Mouse (Mus musculus): ENCODE data around the gene Mcoln2. TPM values are rescaled to one million over a fixed set of nuclear protein-coding genes. Genes with fewer than 3 reads are reported as not detected.
A peak's percentile ranks its signal among the peaks of the same experiment; 100 is the strongest.

Gene Mcoln2
- 0.42 and 0.57 TPM in 2 replicates for polyA plus RNA-seq (2015; fragmentation: Nextera tagmentation; extraction: Ambion mirVana)

DNA sequence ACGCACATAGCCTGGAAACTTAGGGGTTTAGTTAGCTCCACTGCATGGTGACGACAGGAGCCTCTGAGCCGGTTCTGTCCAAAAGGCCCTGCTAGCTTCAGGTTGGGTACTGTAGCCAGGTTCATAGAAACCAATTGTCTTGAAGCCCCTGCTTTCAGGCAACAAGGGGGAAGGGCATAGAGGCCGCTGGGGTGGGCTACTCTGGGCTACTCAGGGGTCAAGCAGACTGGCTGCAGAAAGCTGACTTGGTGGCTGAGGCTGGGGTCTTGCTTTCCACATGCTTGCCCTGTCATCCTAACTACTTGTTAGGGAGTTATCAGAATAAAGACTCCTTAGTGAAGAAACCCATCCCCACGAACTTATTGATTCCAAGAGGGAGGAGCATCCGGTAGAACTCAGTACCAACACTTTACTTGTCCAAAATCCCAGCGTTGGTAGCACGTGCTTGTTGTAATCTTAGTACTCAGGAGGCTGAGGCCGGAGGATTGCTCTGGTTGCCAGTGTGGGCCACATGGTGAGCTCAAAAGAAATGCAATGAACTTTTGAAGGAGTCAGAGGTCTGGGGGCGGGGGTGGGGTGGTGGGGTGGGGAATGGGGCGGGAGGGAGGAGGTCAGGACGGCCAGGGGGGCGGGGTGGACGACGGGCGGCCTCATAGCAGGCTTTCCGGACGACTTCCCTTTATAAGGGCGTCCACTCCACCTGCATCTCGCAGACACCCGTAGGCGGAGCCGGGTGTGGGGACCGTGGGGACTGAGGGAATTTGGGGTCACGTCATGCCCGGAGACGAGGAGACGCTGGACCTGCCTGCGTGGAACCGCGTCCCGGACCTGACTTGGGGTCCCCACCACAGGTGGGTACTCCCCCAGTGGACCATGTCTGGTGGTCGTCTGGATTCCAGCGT, at the start of gene Mcoln2:
Mcoln2 (plus strand) TSS at position 678 of the 902 bp plus-strand sequence.
- peak within 1 kb of the TSS; percentile 79 for H3K9ac ChIP-seq
- 14% methylated on average over 32 of the region's 34 CpGs for WGBS
- peak within 1 kb of the TSS; percentile 98 for H3K4me2 ChIP-seq
- peaks cover 29% of the 10 kb centered on the region for H3K27me3 ChIP-seq (replicated peaks)
- ATAC-seq (ENCODE audit: extremely low read depth, insufficient number of reproducible peaks, low FRiP score, low TSS enrichment), result no peak
- H3K36me3 ChIP-seq, result no peaks in the 10 kb centered on the region
- H3K4me3 ChIP-seq, result peak within 1 kb of the TSS; percentile 59
- H3K27ac ChIP-seq (replicated peaks), result no peak within 1 kb of the TSS
- peaks cover 21% of the 10 kb centered on the region for H3K4me1 ChIP-seq
- no peaks in the 10 kb centered on the region for H3K9me3 ChIP-seq

- Histone ChIP-seq H3K4me2 (no peak overlapping the region), H3K4me1 (peaks cover 15% of the 10 kb centered on the region), H3K9ac (no peak overlapping the region), H3K27me3 (replicated peaks) (no peaks in the 10 kb centered on the region), H3K36me3 (no peaks in the 10 kb centered on the region), H3K4me3 (no peak overlapping the region), H3K9me3 (peaks cover 12% of the 10 kb centered on the region), H3K27ac (replicated peaks) (0 out of 2 replicates have a peak overlapping the region, but pooled peaks have one; percentile 3)
- ATAC-seq (ENCODE audit: extremely low read depth, insufficient number of reproducible peaks, low FRiP score, low TSS enrichment), result no peak
Observed at GRCm38 (mm10) chr3:146099925-146100324, 49.7 kb upstream of the Mcoln2 start.

DNA sequence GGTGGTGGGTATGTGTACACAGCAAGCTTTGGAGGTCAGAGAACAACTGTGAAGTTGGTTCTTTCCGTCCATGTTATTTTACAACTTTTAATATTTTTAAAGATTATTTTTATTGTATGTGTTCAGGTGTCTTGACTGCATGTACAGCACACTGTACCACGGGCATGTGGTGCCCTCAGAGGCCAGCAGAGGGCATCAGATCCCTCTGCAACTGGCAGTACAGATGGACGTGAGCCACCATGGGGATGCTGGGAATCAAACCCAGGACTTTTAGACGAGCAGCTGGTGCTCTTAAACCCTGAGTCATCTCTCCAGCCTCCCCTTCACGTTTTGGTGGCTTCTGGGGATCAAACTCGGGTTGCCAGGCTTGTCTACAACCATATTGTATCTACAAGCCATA, 47.6 kb upstream of the Mcoln2 start:
- Histone ChIP-seq H3K4me3 (no peak overlapping the region), H3K27ac (replicated peaks) (no peak overlapping the region), H3K27me3 (replicated peaks) (no peaks in the 10 kb centered on the region), H3K36me3 (no peaks in the 10 kb centered on the region), H3K9me3 (peaks cover 20% of the 10 kb centered on the region), H3K9ac (no peak overlapping the region), H3K4me1 (peaks cover 16% of the 10 kb centered on the region), H3K4me2 (no peak overlapping the region)
- 53% methylated on average over 6 of the region's 6 CpGs for WGBS
- ATAC-seq (ENCODE audit: extremely low read depth, insufficient number of reproducible peaks, low FRiP score, low TSS enrichment), result no peak

- Histone ChIP-seq H3K4me1 (peaks cover 5% of the 10 kb centered on the region; the same call in 1 of the 2 replicates), H3K4me2 (peak overlapping the region; percentile 89), H3K9me3 (peaks cover 17% of the 10 kb centered on the region), H3K27me3 (replicated peaks) (peaks cover 7% of the 10 kb centered on the region; the same call in 1 of the 2 replicates), H3K27ac (replicated peaks) (no peak overlapping the region), H3K4me3 (peak overlapping the region; percentile 57), H3K9ac (peak overlapping the region; percentile 73), H3K36me3 (no peaks in the 10 kb centered on the region)
- ATAC-seq (ENCODE audit: extremely low read depth, insufficient number of reproducible peaks, low FRiP score, low TSS enrichment), result no peak
- 4% methylated on average over 18 of the region's 18 CpGs for WGBS
Observed at GRCm38 (mm10) chr3:146107116-146107849, 42.4 kb upstream of the Mcoln2 start.

DNA sequence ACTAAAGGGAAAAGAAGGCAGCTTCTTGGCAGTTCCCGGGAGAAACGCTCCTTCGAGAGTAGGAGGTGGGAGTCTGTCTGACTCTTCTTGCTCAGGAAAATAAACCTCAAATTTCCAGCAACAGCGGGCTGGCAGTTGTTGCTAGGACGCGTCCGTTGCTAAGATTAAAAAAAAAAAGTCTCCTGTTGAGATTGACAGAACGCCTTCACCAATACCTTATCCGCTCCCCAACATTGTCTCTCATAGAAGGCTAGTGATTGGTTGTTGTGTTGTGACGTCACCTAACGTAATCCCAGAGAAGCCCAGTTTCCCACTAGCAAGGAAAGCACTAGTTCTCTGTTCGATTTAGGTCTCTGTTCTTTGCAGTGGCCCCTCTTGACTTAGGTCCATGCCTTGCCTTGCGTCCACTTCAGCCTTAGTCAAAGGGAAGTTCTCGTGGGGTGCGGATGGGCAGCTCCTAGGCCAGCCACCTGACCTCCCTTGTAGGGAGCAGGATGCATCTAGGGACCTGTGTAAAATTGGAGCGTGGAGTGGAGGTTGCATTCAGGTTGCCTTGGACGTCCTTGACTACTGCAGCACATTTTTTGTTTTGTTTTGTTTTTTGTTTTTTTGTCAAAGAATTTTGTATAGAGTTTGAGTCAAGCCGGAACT, 41.6 kb upstream of the Mcoln2 start, which contains the start of gene Wdr63:
Wdr63 (minus strand) TSS at position 210 of the 651 bp plus-strand sequence.
- 12% methylated on average over 18 of the region's 18 CpGs for WGBS
- H3K4me2 ChIP-seq, result peak within 1 kb of the TSS; percentile 89
- peaks cover 14% of the 10 kb centered on the region for H3K9me3 ChIP-seq
- peaks cover 5% of the 10 kb centered on the region; the same call in 1 of the 2 replicates for H3K4me1 ChIP-seq
- H3K9ac ChIP-seq, result peak within 1 kb of the TSS; percentile 73
- H3K36me3 ChIP-seq, result no peaks in the 10 kb centered on the region
- no peak within 1 kb of the TSS for H3K27ac ChIP-seq (replicated peaks)
- H3K27me3 ChIP-seq (replicated peaks), result peaks cover 14% of the 10 kb centered on the region
- H3K4me3 ChIP-seq, result peak within 1 kb of the TSS; percentile 57
- peak; percentile 61; the same call in 1 of the 2 replicates for ATAC-seq (ENCODE audit: extremely low read depth, insufficient number of reproducible peaks, low FRiP score, low TSS enrichment)

DNA sequence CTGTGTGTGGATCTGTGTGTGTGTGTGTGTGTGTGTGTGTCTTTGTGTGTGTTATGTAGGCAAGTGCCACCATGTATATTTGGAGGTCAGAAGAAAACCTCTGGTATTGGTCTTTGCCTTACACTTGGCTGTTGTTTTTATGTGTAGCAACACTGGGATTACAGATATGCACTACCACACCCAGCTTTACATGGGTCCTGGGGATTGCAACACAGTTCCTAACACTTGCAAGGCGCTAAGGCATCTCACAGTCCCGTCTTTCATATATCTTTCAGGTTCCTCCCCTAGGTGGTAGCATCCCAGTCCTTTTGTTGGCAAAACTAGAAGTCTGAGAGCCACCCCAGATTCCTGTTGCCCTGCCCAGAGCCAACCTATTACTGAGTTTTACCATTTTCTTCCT, 40.7 kb upstream of the Mcoln2 start:
- Histone ChIP-seq H3K27me3 (replicated peaks) (peaks cover 19% of the 10 kb centered on the region), H3K9ac (no peak overlapping the region), H3K4me2 (no peak overlapping the region), H3K4me3 (no peak overlapping the region), H3K36me3 (no peaks in the 10 kb centered on the region), H3K9me3 (peaks cover 14% of the 10 kb centered on the region), H3K4me1 (peaks cover 5% of the 10 kb centered on the region; the same call in 1 of the 2 replicates), H3K27ac (replicated peaks) (no peak overlapping the region)
- no peak for ATAC-seq (ENCODE audit: extremely low read depth, insufficient number of reproducible peaks, low FRiP score, low TSS enrichment)
- 61% methylated on average over 2 of the region's 2 CpGs for WGBS

DNA sequence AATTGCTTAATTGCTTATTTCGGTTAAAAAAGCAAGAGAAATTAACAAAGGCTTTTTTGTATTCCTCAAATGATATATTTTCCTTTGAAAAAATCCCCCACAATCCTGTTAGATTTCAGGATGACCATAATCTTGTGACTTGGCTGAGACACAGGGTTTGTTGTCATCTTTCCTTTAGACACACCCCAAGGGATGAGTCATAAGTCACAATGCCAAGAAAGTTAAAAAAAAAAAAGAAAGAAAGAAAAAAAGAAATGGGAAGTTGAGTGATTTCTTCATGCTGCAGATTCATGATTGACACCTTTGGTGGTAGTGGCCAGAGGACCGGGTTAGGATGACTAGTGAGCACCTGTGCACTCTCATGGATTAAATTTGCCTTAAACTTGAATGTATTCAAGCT, 39.3 kb upstream of the Mcoln2 start:
- WGBS, result 62% methylated on average over 2 of the region's 2 CpGs
- H3K27me3 ChIP-seq (replicated peaks), result peaks cover 19% of the 10 kb centered on the region
- H3K4me1 ChIP-seq, result peaks cover 5% of the 10 kb centered on the region; the same call in 1 of the 2 replicates
- H3K4me3 ChIP-seq, result no peak overlapping the region
- ATAC-seq (ENCODE audit: extremely low read depth, insufficient number of reproducible peaks, low FRiP score, low TSS enrichment), result no peak
- 0 out of 2 replicates have a peak, but pooled peaks cover 6% of the 10 kb centered on the region for H3K9me3 ChIP-seq
- no peak overlapping the region for H3K9ac ChIP-seq
- H3K4me2 ChIP-seq, result no peak overlapping the region
- no peaks in the 10 kb centered on the region for H3K36me3 ChIP-seq
- H3K27ac ChIP-seq (replicated peaks), result no peak overlapping the region

GRCm38 (mm10) chr3:146110916-146111315, 38.7 kb upstream of the Mcoln2 start:
- no peak overlapping the region for H3K27ac ChIP-seq (replicated peaks)
- WGBS, result 67% methylated on average over 6 of the region's 6 CpGs
- H3K9ac ChIP-seq, result no peak overlapping the region
- no peaks in the 10 kb centered on the region for H3K36me3 ChIP-seq
- no peak for ATAC-seq (ENCODE audit: extremely low read depth, insufficient number of reproducible peaks, low FRiP score, low TSS enrichment)
- H3K4me2 ChIP-seq, result no peak overlapping the region
- peaks cover 5% of the 10 kb centered on the region; the same call in 1 of the 2 replicates for H3K4me1 ChIP-seq
- H3K9me3 ChIP-seq, result 0 out of 2 replicates have a peak, but pooled peaks cover 2% of the 10 kb centered on the region
- H3K4me3 ChIP-seq, result no peak overlapping the region
- H3K27me3 ChIP-seq (replicated peaks), result peaks cover 19% of the 10 kb centered on the region

DNA sequence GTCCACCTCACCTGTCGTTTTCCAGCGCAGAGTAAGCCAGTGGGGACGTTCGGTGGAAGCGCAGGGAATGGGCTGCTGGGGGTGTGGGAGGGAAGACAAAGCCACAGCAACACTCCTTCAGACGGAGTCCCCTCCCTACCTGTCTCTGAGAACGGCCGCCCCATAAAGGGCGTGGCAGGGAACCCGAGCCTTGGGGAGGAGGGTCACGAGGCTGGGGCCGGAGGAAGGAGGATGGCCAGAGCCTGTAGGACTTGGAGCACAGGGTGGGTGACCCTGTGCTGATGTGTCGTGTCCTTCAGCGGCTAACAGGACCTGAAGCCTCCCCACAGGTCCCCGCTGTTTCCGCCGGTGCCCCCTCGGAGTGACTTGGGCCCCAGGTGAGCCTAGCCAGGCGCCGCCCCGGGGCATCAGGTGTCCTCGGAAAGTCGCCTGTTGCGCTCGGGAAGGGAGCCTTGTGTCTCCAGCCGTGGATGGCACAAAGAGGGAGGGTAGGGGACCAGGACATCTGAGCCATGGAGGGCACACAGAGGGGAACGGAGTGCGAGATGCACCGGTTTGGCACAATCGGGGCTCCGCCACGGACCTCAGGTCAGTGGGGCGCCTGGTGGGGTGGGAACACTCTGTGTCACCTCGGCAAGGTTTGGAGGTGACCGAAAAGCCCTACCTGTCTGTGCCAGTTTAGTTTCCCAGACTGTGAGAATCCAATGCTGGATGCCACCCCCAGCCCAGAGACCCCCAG, 32.2 kb upstream of the Mcoln2 start, which contains the start of gene Mcoln3:
Mcoln3 (plus strand) TSS at position 193 of the 739 bp plus-strand sequence.
- no peaks in the 10 kb centered on the region for H3K36me3 ChIP-seq
- H3K4me2 ChIP-seq, result peak within 1 kb of the TSS; percentile 68
- H3K9me3 ChIP-seq, result no peaks in the 10 kb centered on the region
- 9% methylated on average over 35 of the region's 35 CpGs for WGBS
- no peak within 1 kb of the TSS for H3K27ac ChIP-seq (replicated peaks)
- peak within 1 kb of the TSS; percentile 57 for H3K9ac ChIP-seq
- peaks cover 17% of the 10 kb centered on the region for H3K4me1 ChIP-seq
- H3K4me3 ChIP-seq, result peak within 1 kb of the TSS; percentile 38
- no peak for ATAC-seq (ENCODE audit: extremely low read depth, insufficient number of reproducible peaks, low FRiP score, low TSS enrichment)
- H3K27me3 ChIP-seq (replicated peaks), result peaks cover 53% of the 10 kb centered on the region

DNA sequence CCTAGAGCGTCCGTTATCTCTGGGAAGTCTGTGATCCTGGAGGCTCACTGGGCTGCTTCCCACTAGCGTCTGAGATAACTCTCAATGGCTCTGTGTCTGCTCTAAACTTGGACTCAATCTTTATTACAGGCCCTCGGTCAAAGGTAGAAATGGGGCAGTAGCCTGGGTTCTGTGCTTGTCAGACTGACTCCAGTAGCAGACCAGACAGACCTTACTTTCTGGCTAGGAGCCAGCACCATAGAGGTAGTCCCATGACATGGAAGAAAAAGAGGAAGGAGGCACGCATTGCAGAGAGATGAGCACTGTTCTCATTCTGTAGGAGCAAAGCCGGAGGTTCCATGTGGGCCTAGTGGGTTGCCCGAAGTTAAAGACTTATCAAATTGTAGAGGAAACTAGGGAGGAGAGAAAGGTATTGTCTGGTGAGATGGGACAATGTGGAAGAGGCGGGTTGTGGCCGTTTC, 31.6 kb upstream of the Mcoln2 start:
- H3K9ac ChIP-seq, result no peak overlapping the region
- H3K4me1 ChIP-seq, result peaks cover 17% of the 10 kb centered on the region
- no peaks in the 10 kb centered on the region for H3K36me3 ChIP-seq
- H3K4me2 ChIP-seq, result peak overlapping the region; percentile 68
- H3K4me3 ChIP-seq, result peak overlapping the region; percentile 38; the same call in 1 of the 2 replicates
- H3K27ac ChIP-seq (replicated peaks), result no peak overlapping the region
- WGBS, result 46% methylated on average over 9 of the region's 9 CpGs
- H3K27me3 ChIP-seq (replicated peaks), result peaks cover 47% of the 10 kb centered on the region
- no peaks in the 10 kb centered on the region for H3K9me3 ChIP-seq
- no peak for ATAC-seq (ENCODE audit: extremely low read depth, insufficient number of reproducible peaks, low FRiP score, low TSS enrichment)
